Mouse (Mus musculus) T-cell, adult 66 days (primary cell): ENCODE measurements around the gene Omg. TPM values are rescaled to one million over a fixed set of nuclear protein-coding genes. Genes with fewer than 3 reads are reported as not detected.

Experiments used
- total RNA-seq, 2 experiments: library from RNA; stranded (reverse); gene quantifications; 3 replicates in 1 of 2; 4 replicates in 1 of 2; pipeline ENCODE4 v1.2.4; 2023

Omg gene
- total RNA-seq = under 1 TPM; 0.55 to 0.83 TPM

DNA sequence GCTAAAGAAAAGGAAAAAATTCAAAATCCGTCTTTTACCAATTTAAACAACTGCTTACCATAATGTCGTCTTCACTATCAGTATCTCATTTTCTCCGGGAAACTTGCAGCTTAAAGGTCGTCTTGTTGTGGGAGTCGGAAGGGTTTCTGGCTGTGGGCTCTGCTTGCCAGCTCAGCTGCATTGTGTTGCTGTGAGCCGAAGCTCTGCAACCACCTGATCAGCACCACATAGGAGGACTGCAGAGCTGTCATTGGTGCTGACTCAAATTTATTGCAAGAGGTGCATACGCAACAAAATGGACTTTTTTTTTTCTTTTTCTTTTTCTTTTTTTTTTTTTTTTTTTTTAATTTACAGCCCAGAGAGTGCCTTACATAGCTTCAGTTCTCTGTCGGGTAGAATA, at the start of gene Omg:
Gene Omg (minus strand): TSS at position 240 of the 400 bp plus-strand sequence.

DNA sequence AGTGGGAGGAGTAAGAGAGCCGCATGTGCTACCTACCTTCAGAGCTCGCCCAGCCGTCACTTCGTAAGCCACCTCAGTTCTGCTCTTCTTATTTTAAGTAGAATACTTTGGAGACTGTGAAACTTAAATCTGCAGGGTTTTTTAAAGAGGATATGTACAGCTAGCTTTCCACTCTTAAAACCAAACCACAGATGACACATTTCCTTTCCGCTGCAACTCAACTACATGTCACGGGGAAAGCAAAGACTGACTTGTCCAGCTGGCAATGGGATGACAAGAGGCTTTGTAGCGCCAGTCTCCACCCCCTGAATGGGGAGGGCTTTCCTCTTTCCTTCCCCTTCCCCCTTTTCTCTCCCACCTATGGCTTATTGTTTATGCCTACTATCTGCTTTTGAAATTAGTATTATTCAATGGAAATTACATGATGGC, 26.5 kb upstream of the Omg start, which contains the start of the genes Evi2 and Evi2a:
Gene Evi2 (minus strand): TSS at position 257 of the 429 bp plus-strand sequence.
Gene Evi2a (minus strand): TSS at position 277 of the 429 bp plus-strand sequence.

DNA sequence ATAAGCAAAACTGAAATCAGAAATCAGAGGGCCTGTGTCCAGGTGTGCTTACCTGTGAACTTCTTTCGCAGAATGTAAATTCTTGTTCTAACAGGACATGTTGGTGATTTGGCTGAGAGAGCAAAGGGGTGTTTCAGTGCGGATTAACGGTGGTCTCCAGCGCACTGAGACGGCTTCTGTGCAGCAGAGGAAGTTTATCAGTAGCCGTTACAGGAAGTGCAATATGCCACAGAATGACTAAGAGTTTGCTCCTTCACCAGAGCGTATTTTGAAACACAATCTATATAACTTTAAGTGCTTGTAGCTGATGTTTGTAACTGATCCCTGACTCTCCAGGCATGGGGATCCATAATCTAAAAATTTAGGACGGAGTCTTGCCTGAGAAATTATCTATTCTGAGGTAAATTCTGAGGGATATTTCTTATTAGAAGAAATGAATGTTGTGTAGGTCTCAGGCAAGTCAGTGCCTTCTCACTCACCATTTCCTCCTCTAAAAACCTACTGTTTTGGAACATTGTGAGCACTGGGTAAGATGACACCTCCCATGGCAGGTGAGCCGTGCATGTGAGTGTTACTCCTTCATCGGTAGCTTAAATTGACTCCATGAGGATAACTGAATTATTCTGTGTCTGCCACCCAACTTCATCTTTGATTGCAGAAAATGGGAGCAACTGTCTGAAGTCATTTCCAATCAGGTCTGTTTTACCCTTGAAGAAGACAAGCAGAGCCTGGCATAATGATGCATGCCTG, 19.9 kb upstream of the Omg start, which contains the start of gene Evi2b:
Gene Evi2b (minus strand): TSS at position 203 of the 750 bp plus-strand sequence.

Other genes with a start within 250 kb of the Omg start
- gene Wsb1, start 249.4 kb downstream of the Omg start, total RNA-seq = 100 to 1,000 TPM; 113 to 138 TPM
- 1 to 10 TPM; 1.1 to 1.6 TPM for gene Gm9964, start 207.2 kb downstream of the Omg start, total RNA-seq
- 10 to 100 TPM; 20.0 to 24.4 TPM for gene Nf1, start 164.4 kb downstream of the Omg start, total RNA-seq
- 100 to 1,000 TPM in 1 of 2 experiments, 10 to 100 TPM in 1; 83.7 to 102 TPM for gene Evi2b, start 19.7 kb upstream of the Omg start, total RNA-seq
- gene Evi2, start 26.5 kb upstream of the Omg start, total RNA-seq = 1 to 10 TPM; 5.9 to 6.8 TPM
- gene Evi2a, start 26.5 kb upstream of the Omg start, total RNA-seq = 10 to 100 TPM; 25.1 to 32.2 TPM
- gene Rab11fip4, start 87.1 kb upstream of the Omg start, total RNA-seq = 10 to 100 TPM; 31.8 to 41.2 TPM